Mouse (Mus musculus): ENCODE measurements around the gene Tgfa.
A peak's percentile ranks its signal among the peaks of the same experiment; 100 is the strongest.

Tgfa gene

DNA sequence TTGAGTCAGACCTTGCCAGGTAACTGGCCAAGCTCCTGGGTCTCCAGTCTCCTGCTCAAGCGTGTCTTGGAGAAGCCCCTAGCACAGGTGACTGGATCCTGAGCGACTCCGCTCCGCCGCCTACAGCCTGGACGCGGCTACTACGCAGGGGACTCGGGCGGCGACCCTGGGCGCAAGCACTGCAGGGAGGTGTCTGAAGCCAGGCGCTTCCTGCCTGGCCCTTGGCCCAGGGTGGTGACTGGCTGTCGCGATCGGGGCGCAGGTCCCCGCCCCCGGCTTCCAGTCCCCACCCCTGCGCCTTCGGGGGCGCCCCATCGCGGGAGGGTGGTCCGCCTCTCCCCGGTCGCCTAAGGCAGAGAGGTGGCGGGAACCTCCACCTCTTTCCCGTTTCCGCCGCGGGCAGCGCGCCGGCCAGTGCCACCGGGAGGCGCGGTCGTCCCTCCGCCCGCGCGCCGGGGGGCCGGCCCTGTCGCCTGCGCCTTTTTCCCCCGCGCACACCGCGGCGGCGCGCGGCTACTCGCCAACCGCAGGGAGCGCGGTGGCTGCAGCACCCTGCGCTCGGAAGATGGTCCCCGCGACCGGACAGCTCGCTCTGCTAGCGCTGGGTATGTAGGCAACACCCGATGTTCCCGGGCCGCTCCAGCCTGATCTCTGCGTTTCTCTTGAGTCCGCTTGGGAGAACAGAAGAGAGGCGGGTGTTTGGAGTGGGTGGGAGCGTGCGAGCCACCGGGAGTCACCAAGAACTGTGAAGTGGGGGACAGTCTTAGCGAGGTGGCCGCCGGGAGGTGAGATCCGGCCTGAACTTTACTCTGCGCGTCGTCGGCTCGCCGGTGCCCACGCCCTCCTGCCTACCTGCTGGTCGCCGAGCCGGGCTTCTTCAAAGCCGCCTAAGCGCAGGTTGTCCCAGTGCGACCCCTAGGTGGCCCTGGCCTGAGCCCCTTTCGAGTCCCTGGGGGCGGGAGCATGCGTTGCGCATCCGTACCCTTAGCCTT, at the start of gene Tgfa:
Tgfa (plus strand) TSS at position 283 of the 992 bp plus-strand sequence.
- peak; percentile 16 to 26 for DNase-seq (ENCODE audit: low spot score in 2 of 2)

DNA sequence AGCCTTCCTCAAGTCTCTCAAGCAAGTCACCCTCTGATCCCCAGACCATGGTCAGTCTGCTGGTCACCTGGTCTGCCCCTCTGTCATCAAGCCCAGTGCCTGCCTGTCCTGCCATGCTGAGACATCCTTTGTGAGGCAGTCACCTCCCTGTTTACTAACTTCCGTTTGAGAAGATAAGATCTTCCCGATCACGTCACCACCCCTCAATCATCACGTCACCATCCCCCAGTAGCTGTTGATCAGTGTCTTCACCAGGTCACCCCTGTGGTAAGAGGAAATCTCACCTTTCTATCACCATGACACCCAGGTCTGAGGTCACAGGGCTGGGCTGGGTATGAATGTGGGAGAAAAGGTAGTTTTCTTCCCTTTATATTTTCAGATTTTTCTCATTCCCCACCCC, 46.5 kb upstream of the Tgfa start:
- DNase-seq (ENCODE audit: low spot score in 2 of 2): peak; percentile 81 to 94

DNA sequence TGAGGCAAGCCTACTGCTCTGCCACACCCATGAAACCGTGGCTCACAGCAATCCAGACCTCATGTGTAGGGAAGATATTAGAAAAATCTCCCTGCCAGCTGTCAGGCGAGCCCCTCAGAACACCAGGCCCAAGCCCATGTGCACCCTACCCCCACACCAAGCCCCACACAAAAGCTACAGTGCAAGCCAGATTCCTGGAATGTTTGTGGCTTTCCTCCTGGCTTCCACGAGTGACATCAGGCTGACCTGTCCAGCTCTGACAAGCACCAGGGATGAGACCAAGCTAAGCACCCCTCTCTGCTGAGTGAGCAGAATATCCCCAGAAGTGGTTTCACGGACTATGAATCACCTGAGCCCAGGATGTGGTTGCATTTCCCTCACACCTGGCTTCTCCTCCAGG, 46.0 kb upstream of the Tgfa start:
- peak in 1 of 2 experiments; percentile 8 for DNase-seq (ENCODE audit: low spot score in 2 of 2)

DNA sequence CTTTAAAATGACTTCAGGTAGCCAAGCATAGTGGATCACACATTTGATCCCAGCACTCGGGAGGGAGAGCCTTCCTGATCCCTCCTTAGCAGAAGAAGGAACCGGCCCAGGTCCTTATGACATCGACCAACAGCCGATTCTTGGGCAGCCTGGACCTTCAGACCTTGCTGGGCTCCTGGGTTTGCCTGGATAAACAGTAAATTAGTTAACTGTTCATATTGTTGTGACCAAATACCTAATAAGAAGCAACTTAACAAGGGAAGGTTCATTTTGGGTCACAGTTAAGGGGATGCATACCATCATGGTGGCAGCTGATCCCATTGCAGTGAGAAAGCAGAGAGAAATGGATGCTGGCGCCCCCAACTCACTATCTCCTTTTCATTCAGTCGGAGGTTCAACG, 42.3 kb upstream of the Tgfa start:
- DNase-seq (ENCODE audit: low spot score in 2 of 2): no peak

DNA sequence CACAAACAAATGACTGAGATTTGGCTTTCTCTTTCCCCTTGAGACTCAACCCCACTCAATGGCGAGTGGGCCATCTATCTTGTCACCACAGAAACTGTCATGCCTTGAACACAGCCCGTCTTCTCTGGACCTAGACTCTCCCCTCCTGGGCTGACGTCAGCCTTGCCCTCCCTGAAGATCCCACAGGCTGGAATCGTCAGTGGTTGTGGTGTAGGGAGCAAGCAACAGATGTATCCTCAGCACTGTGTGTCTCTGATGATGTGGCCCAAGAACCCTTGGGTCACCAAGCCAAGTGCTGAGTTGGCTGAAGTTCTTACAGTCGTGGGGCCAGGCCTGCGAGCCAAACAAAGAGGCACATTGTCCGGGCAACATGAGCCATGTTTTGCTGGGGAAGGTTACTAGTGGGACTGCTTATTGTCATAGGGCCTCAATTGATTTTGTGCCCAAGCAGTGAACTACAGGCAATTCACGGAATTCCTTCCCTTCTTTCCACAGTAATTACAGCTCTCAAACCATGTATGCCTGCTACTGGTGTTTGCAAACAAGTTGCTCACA, 41.5 kb upstream of the Tgfa start:
- no peak for DNase-seq (ENCODE audit: low spot score in 2 of 2)

DNA sequence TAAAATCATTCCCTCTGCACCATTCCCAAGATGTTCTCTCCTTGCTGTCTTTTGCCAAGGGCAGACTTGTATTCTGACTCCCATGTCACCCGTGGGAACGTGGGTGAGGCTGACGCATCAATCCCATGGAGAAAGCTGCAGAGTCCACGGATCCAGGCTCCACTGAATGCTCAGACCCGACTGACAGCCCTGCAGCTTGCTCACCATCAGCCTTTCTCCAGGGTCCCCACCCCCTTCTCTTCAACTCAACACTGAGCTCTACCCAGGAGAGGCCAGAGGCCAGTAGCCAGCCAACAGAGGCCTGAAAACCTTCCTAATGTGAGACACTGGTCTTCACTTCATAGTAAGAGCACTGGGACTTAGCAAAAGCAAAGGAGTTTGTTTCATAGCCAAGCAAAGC, 41.0 kb upstream of the Tgfa start:
- no peak for DNase-seq (ENCODE audit: low spot score in 2 of 2)

DNA sequence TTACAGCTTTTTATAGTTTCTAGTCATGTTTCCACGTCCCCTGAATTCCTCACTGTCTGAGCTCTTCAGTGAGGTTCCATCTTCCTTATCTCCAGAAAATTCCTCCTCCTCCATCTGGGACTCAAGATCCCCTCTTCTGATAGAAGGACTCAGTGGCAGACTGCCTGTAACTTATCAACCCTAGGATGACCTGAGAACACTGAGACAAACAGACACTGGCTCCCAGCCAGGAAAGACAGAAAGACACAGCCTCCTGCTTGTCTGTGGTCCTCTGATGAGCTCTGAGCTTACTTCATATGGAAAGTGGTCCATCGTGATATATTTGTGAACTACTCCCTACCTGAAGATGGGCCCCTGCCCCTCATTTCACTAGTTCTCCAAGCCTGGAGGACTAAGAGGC, 40.5 kb upstream of the Tgfa start:
- no peak for DNase-seq (ENCODE audit: low spot score in 2 of 2)

DNA sequence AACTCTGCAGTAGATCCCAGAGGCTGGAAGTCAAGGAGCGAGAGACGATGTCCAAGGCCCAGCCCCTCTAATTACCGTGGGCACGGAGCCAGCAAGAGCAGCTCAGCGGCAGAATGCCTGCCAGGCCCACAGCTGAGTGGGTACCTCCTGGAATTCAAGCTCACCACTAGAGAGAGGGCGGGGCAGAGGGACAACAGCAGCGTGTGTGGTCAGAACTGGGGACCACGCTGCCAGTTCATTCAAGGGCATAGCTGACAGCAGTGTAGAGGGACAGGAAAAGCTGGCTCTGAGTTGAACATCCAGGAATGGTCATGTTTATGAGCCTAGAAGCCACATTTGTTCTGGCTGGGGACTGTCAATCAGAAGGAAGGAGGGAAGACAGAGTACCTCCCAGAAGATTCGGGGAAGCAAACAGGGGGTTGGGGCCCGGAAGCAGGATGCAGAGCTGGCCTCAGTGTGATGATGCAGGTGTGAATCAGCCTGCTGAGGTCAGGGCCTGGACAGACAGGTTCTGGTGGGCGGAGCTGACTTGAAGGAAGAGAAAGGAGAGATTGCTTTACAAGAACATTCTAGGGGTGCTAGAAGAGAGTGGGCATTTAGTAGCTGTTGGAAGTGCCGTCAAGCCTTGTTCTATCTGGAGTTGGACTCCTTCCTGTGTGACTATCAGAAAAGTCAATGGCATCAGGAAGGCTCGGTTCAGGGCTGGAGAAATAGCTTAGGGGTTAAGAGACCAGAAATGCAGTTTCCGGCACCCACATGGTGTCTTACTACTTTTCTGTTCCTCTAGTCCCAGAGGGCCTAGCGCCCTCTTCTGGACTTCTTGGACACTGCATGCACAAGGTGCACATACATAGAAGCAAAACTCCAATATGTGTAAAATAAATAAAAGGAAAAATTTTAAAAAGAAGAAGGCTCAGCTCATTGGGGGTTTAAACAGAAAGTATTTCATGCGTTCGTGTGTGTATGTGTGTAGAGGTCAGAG, 37.5 kb upstream of the Tgfa start:
- no peak for DNase-seq (ENCODE audit: low spot score in 2 of 2)

DNA sequence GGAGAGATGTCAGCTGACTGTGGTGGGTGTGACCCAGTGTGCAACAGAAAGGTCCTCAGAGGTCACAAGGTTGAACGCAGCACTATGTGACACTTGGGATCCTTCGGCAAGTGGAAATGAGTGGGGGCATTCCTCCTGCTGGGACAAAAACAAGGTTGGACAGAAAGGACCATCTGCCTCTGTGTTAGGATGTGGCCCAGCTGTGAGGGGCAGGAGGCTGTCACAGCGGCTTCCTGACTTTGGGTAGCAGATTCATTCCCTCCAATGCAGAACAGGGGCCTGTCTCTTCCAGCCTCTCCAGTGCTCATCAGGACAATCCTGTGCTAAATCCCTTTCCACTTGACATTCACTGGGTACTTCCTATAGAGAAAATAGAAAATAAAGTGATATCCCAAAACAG, 34.1 kb upstream of the Tgfa start:
- DNase-seq (ENCODE audit: low spot score in 2 of 2): no peak

DNA sequence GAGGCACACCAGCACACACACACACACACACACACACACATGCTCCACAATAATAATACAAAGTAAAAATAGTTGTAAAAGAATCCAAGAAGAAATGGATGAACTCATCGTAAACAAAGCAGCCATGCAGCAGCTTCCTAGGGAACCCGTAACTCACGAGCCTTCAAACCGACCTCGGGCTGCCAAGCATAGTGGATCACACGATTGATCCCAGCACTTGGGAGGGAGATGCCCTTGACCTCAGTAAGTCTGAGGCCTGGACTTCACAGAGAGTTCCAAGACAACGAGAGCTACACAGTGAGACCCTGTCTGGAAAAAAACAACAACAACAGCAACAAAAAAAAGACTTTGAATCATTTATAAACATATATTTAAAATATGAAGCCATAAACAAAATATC, 33.4 kb upstream of the Tgfa start:
- no peak for DNase-seq (ENCODE audit: low spot score in 2 of 2)

DNA sequence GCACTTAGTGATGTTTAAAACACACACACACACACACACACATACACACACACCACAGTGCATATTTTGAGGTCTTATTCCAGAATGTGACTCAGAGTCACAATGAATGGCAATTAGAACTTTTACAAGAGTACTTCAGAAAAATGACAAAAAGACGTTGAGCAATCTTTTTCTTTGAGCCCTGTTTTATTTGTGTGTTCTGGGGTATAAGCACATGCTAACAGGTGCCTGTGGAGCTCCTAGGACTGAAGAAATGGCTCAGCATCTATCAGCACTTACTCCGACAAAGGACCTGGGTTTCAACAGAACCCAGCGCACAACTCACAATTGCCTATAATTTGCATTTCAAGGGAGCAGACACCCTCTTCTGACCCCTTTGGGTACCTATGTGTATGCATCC, 31.0 kb upstream of the Tgfa start:
- no peak for DNase-seq (ENCODE audit: low spot score in 2 of 2)

DNA sequence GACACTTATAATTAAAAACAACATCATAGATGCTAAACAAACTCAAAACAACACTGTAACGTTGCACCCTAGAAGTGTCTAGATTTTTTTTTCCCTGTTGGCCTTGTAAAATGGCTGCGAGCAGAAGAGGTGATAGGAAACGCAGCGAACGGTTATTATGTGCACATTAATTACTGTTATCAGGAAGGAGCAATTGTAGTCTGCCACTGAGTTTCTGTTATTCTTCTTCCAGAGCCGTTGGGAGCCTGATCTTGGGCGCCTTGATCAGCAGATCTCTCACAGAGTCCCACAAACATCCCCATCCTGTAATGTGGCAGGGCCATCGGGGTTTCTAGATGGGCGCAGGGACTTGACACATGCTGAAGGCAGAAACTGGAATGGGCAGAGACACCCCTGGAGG, 28.6 kb upstream of the Tgfa start:
- no peak for DNase-seq (ENCODE audit: low spot score in 2 of 2)

DNA sequence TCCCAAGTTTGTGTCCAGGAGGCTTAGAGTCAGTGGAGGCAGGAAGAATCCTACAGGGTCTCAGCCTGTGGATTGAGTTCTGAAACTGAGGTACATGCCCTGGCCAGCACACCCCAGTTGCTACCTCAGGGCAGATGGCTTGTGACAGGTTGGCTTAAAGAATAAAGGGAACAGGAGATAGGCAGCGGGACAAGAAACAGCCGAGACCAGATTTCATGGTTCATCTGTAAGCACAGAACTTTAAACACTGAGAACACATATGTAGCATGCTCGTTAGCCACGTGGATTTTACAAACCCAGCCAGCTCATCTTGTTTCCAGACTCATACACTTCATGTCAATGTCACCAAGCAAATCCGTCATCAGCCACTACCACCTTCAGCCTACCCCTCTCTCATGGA, 27.2 kb upstream of the Tgfa start:
- no peak for DNase-seq (ENCODE audit: low spot score in 2 of 2)

DNA sequence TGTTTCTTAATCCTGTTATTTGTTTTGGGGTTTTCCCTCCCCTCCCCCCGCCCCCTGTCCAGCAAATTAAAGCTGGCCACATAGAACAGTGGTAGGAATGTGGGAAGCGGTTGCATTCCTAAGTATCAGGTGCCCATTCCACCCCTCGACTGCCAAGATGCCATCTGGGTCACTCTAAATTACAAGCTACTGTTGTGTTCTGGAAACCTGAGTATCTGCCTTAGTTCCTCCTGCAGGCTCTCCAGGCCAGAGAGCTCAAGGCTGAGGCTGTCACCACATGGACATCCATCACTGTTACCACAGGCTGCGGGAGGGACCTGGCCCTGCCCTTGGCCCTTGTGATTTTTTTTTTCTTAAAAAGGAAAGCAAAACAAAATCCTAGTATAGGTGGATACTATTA, 25.9 kb upstream of the Tgfa start:
- DNase-seq (ENCODE audit: low spot score in 2 of 2): no peak

DNA sequence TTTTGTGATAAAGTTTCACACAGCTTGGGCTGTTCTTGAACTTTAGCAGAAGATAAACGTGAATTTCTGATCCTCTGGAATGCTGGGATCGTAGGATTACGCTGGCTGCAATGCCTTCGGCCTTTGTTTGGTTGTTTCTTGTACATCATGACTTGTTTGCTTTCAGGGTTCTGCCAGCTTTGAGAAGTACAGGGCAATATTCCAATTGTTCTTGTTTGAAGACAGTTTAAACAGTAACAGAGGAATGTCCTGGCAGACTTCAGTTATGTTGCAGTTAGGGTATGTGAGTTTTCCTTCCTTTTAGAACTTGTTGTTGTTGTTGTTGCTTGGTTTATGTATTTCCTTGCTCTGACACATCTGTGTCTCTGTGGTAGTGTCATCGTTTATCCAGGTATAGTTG, 18.8 kb upstream of the Tgfa start:
- DNase-seq (ENCODE audit: low spot score in 2 of 2): no peak

DNA sequence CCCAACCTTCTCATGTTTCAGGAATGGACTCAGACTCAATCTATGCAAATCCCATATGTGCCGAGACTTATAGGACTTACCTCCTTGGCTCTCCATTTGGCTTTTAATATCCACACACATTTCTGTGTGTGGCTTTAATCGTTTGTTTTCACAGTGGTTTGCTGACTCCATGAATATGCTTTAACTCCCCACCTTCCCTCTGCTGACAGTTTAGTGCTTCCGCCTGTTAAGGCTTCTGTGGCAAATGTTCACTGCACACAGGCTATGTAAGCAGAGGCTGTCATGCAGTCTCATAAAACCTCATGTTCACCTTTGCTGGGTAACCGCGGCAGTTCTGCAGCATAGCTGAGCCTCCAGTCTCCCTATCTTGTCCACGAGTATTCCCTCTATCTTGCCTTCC, 18.3 kb upstream of the Tgfa start:
- no peak for DNase-seq (ENCODE audit: low spot score in 2 of 2)

DNA sequence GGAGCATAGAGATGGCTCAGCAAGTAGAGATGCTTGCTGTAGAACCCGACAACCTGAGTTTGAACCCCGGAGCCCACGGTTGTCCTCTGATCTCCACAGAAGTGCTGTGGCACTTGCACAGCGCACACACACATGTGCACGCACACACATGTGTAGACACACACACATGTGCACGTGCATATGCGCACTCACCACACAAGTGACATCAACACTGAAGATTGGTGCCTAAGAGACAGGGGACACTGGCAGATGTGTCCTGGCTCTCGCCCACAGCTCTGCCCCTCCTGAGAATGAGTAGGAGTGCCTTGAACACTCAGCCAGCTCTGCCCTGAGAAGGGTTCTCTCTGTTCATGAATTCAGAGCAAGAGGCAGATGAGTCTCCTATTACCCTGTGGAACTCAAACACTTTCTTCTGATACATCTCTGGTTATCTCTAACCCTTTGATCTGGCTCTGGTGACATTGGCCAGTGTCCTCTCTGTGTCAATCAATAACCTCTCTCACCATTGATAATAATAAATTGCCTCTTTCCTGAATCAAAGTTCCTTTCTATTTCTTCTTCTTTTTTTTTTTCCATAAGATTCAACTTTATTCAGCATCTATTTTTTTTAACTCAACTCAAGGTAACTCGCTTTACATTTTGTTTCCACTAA, 17.6 kb upstream of the Tgfa start:
- no peak for DNase-seq (ENCODE audit: low spot score in 2 of 2)

DNA sequence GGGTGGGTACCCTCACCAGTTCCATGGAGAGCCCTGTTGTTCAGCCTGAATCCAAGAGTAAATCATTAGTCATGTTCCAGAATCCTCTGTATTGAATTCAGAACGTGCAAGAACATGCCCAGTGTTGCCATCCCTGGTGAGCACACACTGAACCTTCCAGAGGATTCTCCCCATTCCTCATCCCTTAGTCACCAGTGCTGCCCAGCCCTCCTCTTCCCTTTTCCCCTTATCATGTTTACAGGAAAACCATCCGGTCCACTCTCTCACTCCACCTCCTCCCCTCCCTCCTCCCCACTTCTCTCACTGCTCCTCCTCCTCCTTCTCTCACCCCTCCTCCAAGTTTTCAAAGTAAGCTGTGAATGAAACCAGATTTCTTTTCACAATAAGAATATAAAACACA, 14.4 kb upstream of the Tgfa start:
- DNase-seq (ENCODE audit: low spot score in 2 of 2): no peak

DNA sequence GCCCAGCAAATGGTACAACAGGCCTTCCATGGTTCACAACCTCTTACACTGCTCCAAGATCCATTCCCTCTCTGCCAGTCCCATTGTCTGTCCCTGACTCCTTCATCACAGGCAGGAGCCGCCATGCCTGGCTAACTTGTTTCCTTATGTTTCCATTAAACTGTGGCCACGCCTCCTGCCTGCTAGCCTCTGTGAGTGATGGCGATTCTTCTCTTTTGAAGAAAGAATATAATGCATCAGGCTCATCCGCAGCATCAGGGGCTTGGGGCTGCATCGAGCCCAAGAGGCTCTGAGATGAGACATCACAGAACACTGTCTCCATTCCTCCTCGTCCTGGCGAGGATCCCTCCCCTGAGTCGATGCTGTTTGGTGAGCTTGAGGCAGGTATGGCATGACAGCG, 13.0 kb upstream of the Tgfa start:
- no peak for DNase-seq (ENCODE audit: low spot score in 2 of 2)

DNA sequence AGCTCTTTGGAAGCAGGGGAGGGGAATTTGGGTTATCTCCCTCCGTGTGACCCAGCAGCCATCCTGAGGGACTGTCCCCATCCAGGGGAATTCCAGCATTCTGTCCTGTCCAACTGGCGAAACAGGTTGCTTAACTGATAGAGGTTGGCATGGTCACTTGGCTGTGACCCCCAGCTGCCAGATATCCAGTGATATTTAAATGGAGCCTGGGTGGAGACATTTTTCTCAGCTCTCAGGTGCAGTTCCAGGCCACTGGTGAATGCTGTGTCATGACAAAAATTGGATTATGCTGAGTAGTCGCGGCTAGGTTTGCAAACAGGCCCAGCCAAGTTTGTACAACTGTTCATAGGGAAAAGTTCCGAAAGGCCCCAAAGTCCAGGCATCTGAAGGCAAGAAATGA, 12.4 kb upstream of the Tgfa start:
- no peak for DNase-seq (ENCODE audit: low spot score in 2 of 2)

DNA sequence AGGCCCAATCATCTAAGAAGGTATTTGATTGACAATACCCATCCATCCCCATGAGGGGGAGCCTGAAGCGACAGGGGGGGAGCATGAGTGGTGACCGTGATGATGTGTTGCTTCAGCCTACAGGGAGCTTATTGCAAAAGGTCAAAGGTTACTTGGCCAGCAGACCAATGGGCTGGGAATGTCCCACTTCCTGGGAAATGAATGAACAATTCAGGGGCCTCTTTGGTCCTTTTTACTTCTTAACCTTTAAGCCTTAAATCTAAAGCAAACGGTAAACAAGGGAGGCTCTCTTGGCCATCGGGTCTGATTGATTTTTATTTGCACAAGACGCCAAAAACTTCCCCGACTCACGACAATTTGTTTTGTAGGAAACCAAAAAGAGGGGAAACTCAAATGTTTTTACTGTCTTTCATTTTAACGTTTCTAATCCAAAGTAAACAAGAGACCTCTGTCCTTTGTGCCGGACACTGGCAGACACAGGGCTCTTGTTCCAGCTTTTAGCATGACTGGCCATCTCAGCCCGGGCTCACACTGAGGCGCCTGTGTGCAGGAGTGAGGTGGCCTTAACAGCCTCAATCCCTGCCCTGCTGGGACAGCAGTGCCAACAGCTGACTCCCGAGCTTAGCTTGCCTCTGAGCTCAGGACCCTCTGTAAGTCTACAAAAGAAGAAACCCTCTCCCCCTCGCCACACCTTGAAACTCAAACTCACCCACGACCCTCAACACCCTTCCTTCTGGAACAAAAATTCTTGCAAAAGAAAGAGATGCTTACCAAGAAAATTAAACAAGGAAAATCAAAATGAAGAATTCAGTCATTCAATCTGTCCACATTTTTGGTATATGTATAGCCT, 8.7 kb upstream of the Tgfa start:
- no peak for DNase-seq (ENCODE audit: low spot score in 2 of 2)

All from natural killer cell, adult 2 months (primary cell).